In the genomic region with DNA sequence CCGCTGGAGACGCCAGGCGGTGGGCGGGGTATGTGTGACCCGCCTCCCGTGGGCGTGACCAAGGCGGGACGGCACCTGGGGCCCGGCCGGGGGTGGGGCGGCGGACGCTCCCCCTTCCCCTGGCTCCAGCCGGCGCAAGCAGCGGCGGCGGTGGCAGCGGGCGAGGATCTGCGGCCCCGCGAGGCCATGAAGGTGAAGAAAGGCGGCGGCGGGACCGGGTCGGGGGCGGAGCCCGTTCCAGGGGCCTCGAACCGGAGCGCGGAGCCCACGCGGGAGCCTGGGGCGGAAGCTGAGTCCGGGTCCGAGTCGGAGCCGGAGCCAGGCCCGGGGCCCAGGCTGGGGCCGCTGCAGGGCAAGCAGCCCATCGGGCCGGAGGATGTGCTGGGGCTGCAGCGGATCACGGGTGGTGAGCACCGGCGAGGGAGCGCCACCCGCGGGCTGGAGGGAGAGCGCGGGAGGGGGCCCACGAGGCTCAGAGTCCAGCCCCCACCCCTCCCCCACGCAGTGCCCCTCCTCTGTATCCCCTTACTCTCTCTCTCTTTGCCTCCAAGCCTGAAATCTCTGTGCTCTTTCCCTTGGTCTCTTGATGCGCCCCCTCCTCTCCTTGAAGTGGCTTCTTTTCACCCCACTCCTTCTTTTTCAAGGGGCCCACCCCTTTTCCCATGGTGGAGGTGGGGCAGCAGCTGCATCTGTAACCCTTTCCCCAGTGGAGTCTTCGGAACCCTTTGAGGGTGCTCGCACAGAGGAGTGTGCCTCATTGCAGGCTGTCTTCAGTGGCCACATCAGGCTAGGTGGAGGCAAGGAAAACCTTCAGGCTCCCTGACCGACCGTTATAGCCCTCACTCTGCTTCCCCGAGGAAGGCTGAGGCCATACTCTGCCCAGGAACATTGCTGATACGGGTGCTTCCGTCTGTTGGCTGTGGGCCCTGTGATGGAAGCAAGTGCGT, we compare ENCODE assay signal across 8 mouse cellular contexts. TPM values are rescaled to one million over a fixed set of nuclear protein-coding genes. Genes with fewer than 3 reads are reported as not detected.
DNase-seq lines count a peak whose midpoint lies in the region; ATAC-seq and TF ChIP-seq lines count a peak whose summit lies in the region.

A gene (plus strand): TSS at position 102 of the 947 bp plus-strand sequence.

- peak; percentile 81 for DNase-seq in G1E (ENCODE audit: low spot score)
- DNase-seq in heart, postnatal 25 days (ENCODE audit: low spot score), result peak; percentile 55
- DNase-seq in layer of hippocampus, adult 18-20 months (ENCODE audit: low spot score in 2 of 2), result peak; percentile 64 to 71
- peak; percentile 80 for DNase-seq in lung, adult 2 months
- peak; percentile 81 for DNase-seq in testis, postnatal 14 days (ENCODE audit: low spot score)

- no peak for TF ChIP-seq CTCF in G1E (IDR thresholded peaks at IDR 0.05; ENCODE audit: low read depth, low read length)
- no peak for TF ChIP-seq CTCF in lung, adult 2 months (IDR thresholded peaks at IDR 0.05; ENCODE audit: insufficient read depth, low read length)

- H3K27ac ChIP-seq in forebrain, embryonic 13.5 days, result peak within 1 kb of the TSS; percentile 83
- peak within 1 kb of the TSS; percentile 92 for H3K27ac ChIP-seq in neural tube, embryonic 15.5 days (replicated peaks)

- H3K9me3 ChIP-seq in G1E (replicated peaks), result no peaks in the 10 kb centered on the region
- no peaks in the 10 kb centered on the region for H3K9me3 ChIP-seq in forebrain, embryonic 13.5 days (replicated peaks)
- no peaks in the 10 kb centered on the region for H3K9me3 ChIP-seq in neural tube, embryonic 15.5 days (replicated peaks)

- under 1% methylated on average over 45 of the region's 66 CpGs for WGBS in forebrain, embryonic 13.5 days
- 2% methylated on average over 62 of the region's 66 CpGs for WGBS in lung, adult 2 months
- WGBS in neural tube, embryonic 15.5 days, result 1% methylated on average over 63 of the region's 66 CpGs

- H3K4me3 ChIP-seq in G1E (ENCODE audit: low read depth, low read length), result peak within 1 kb of the TSS; percentile 73
- peak within 1 kb of the TSS; percentile 87 for H3K4me3 ChIP-seq in forebrain, embryonic 13.5 days
- H3K4me3 ChIP-seq in lung, adult 2 months (replicated peaks; ENCODE audit: extremely low read depth, low read depth, low read length), result peak within 1 kb of the TSS; percentile 57
- peak within 1 kb of the TSS; percentile 74 for H3K4me3 ChIP-seq in neural tube, embryonic 15.5 days (replicated peaks)

- H3K4me1 ChIP-seq in G1E (ENCODE audit: insufficient read depth, low read depth, low read length), result peaks cover 50% of the 10 kb centered on the region
- peaks cover 41% of the 10 kb centered on the region for H3K4me1 ChIP-seq in forebrain, embryonic 13.5 days
- H3K4me1 ChIP-seq in lung, adult 2 months (ENCODE audit: control insufficient read depth, insufficient read depth, low read length), result peaks cover 9% of the 10 kb centered on the region
- H3K4me1 ChIP-seq in neural tube, embryonic 15.5 days, result peaks cover 35% of the 10 kb centered on the region

- no peak; the same call in 1 of the 2 replicates for ATAC-seq in G1E (ENCODE audit: extremely low read depth, insufficient number of reproducible peaks, low FRiP score, poor library complexity, severe bottlenecking)
- peak; percentile 50; the same call in 1 of the 2 replicates for ATAC-seq in cerebellum, adult (ENCODE audit: insufficient number of reproducible peaks, low FRiP score, low TSS enrichment)
- ATAC-seq in forebrain, embryonic 13.5 days, result peak; percentile 87
- ATAC-seq in neural tube, embryonic 15.5 days (ENCODE audit: low FRiP score), result peak; percentile 88

- peak within 1 kb of the TSS; percentile 97 for H3K9ac ChIP-seq in forebrain, embryonic 13.5 days
- H3K9ac ChIP-seq in neural tube, embryonic 15.5 days (replicated peaks), result peak within 1 kb of the TSS; percentile 82

- H3K36me3 ChIP-seq in G1E (replicated peaks), result peaks cover 40% of the 10 kb centered on the region
- peaks cover 46% of the 10 kb centered on the region for H3K36me3 ChIP-seq in forebrain, embryonic 13.5 days (ENCODE audit: poor library complexity, severe bottlenecking)
- H3K36me3 ChIP-seq in neural tube, embryonic 15.5 days, result peaks cover 35% of the 10 kb centered on the region

- intact Hi-C loops in heart, postnatal 25 days (cut with DNase I), result no loop called here

- no peaks in the 10 kb centered on the region; the same call in 1 of the 2 replicates for H3K27me3 ChIP-seq in G1E (ENCODE audit: insufficient read depth, low read length)
- H3K27me3 ChIP-seq in forebrain, embryonic 13.5 days, result no peaks in the 10 kb centered on the region
- H3K27me3 ChIP-seq in neural tube, embryonic 15.5 days (replicated peaks), result no peaks in the 10 kb centered on the region

- H3K4me2 ChIP-seq in forebrain, embryonic 13.5 days, result peak within 1 kb of the TSS; percentile 72
- peak within 1 kb of the TSS; percentile 78 for H3K4me2 ChIP-seq in neural tube, embryonic 15.5 days

- 0 out of 2 replicates have a peak, but pooled peaks have one; percentile 29 for TF ChIP-seq POLR2A in lung, adult 2 months (IDR thresholded peaks at IDR 0.05; ENCODE audit: borderline replicate concordance, extremely low read depth, low read depth, low read length)

RNA-seq across cellular contexts. Expression of the gene that starts here (rescaled TPM):
- 4.3 and 6.7 TPM in 2 replicates for total RNA-seq in G1E (2014; fragmentation: Nextera tagmentation)
- 10.3 and 11.8 TPM in 2 replicates for total RNA-seq in G1E (2017)
- 8.2 and 8.8 TPM in 2 replicates for polyA plus RNA-seq in G1E (2012)
- polyA plus RNA-seq in forebrain, embryonic 13.5 days (2015; fragmentation: Nextera tagmentation; extraction: Ambion mirVana), result 68.7 and 70.2 TPM in 2 replicates
- 1 to 10 TPM; 4.2 to 4.6 TPM for total RNA-seq in heart, postnatal 25 days (2021)
- 10 to 100 TPM; 33.0 to 33.5 TPM for total RNA-seq in layer of hippocampus, adult 18-20 months (2021)
- 55.4 and 64.1 TPM in 2 replicates for polyA plus RNA-seq in lung, adult 2 months (2012; rRNA removed)
- polyA plus RNA-seq in neural tube, embryonic 15.5 days (2015; fragmentation: Nextera tagmentation; extraction: Ambion mirVana), result 84.3 and 88.3 TPM in 2 replicates
